In the genomic region with DNA sequence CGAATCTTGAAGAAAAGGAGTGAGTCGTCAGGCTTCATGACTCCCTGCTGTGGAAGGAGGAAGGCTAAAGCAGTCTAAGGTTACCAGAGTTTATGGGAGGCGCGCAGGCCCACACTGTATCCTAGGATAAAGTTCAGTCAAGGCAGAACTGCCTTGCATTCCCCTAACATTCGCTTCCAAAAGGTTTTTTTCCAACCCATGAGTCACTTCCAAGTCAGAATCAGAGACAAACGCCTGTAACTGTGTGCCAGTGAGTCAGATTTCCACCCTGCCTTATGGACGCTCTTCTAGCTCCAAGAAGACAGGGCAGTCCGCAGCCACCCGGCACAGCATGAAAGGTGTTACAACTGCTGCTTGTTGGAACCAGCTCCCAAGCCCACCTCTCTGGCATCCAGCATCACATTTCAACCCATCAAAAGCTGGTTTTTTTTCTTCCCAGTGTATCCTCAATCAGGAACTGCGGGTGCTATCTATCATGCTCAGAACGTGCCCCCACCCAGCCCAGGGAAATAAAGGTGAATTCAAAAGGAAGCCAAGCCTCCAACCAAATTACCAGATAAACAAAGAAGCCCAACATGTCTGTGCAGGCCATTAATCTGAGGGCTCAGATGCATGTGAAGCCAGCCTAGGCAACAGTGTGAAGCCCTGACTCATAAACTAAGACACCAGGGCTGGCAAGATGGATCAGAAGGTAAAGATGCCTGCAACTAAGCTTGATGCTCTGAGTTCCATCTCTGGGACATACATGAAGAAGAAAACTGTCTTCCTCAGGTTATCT, we compare ENCODE assay signal across 9 mouse cellular contexts.
DNase-seq lines count a peak whose midpoint lies in the region; ATAC-seq lines count a peak whose summit lies in the region.
"Had no signal": no experiment of that assay in that cellular context is flagged by ENCODE, and none has a peak within 500 bp of the region (broad histone marks: within the 10 kb centered on the region; RNA-seq: fewer than 3 reads in every experiment).

No protein-coding gene starts in this region.

- no peaks in the 10 kb centered on the region for H3K9me3 ChIP-seq in embryonic facial prominence, embryonic 10.5 days
- no peaks in the 10 kb centered on the region for H3K9me3 ChIP-seq in kidney, embryonic 16.5 days (ENCODE audit: low read length)
- no peaks in the 10 kb centered on the region for H3K9me3 ChIP-seq in limb, embryonic 15.5 days
- H3K9me3 ChIP-seq in intestine, embryonic 16.5 days (ENCODE audit: control insufficient read depth, low read length) = no peaks in the 10 kb centered on the region
- H3K9me3 ChIP-seq: hindbrain, embryonic 15.5 days had no signal

- H3K36me3 ChIP-seq in embryonic facial prominence, embryonic 10.5 days (replicated peaks) = no peaks in the 10 kb centered on the region
- no peaks in the 10 kb centered on the region for H3K36me3 ChIP-seq in kidney, embryonic 16.5 days (ENCODE audit: insufficient read depth, low read length)
- H3K36me3 ChIP-seq in limb, embryonic 15.5 days = no peaks in the 10 kb centered on the region
- H3K36me3 ChIP-seq in intestine, embryonic 16.5 days (ENCODE audit: control insufficient read depth, insufficient read depth, low read length) = no peaks in the 10 kb centered on the region
- H3K36me3 ChIP-seq: hindbrain, embryonic 15.5 days had no signal

- H3K27me3 ChIP-seq in embryonic facial prominence, embryonic 10.5 days (replicated peaks; ENCODE audit: low read depth, poor library complexity, severe bottlenecking) = no peaks in the 10 kb centered on the region
- no peaks in the 10 kb centered on the region; the same call in 1 of the 2 replicates for H3K27me3 ChIP-seq in kidney, embryonic 16.5 days (ENCODE audit: insufficient read depth, low read length)
- H3K27me3 ChIP-seq in limb, embryonic 15.5 days = no peaks in the 10 kb centered on the region
- H3K27me3 ChIP-seq in intestine, embryonic 16.5 days (replicated peaks; ENCODE audit: control insufficient read depth, insufficient read depth, low read length) = no peaks in the 10 kb centered on the region
- H3K27me3 ChIP-seq: hindbrain, embryonic 15.5 days had no signal

- peak overlapping the region; percentile 44; the same call in 1 of the 2 replicates for H3K27ac ChIP-seq in embryonic facial prominence, embryonic 10.5 days (replicated peaks)
- H3K27ac ChIP-seq in kidney, embryonic 16.5 days (ENCODE audit: low read length) = peak overlapping the region; percentile 43; the same call in 1 of the 2 replicates
- H3K27ac ChIP-seq in limb, embryonic 15.5 days = peak overlapping the region; percentile 43
- H3K27ac ChIP-seq in intestine, embryonic 16.5 days (ENCODE audit: low read length) = no peak overlapping the region
- H3K27ac ChIP-seq: hindbrain, embryonic 15.5 days had no signal

- H3K4me3 ChIP-seq in embryonic facial prominence, embryonic 10.5 days = no peak overlapping the region
- H3K4me3 ChIP-seq in kidney, embryonic 16.5 days (ENCODE audit: low read length) = no peak overlapping the region
- H3K4me3 ChIP-seq in limb, embryonic 15.5 days = no peak overlapping the region
- H3K4me3 ChIP-seq in intestine, embryonic 16.5 days (ENCODE audit: low read length) = no peak overlapping the region
- H3K4me3 ChIP-seq: hindbrain, embryonic 15.5 days had no signal

- peak; percentile 53 to 75 for DNase-seq in heart, adult 18-20 months
- DNase-seq in heart, postnatal 14 days = no peak
- DNase-seq in R1 (ENCODE audit: low read depth, low spot score) = peak; percentile 51
- DNase-seq in embryonic facial prominence, embryonic 10.5 days (ENCODE audit: low spot score) = no peak
- no peak for DNase-seq in thymus, postnatal 14 days

- no peak overlapping the region for H3K9ac ChIP-seq in kidney, embryonic 16.5 days (replicated peaks; ENCODE audit: low read length)
- no peak overlapping the region for H3K9ac ChIP-seq in limb, embryonic 15.5 days
- no peak overlapping the region for H3K9ac ChIP-seq in intestine, embryonic 16.5 days (ENCODE audit: low read depth, low read length)
- H3K9ac ChIP-seq: hindbrain, embryonic 15.5 days had no signal

- ATAC-seq in kidney, embryonic 16.5 days (ENCODE audit: low FRiP score, low TSS enrichment) = peak; percentile 54; the same call in 1 of the 2 replicates
- 0 out of 2 replicates have a peak, but pooled peaks have one; percentile 32 for ATAC-seq in limb, embryonic 15.5 days (ENCODE audit: insufficient number of reproducible peaks, low FRiP score, low TSS enrichment, low read depth)
- no peak for ATAC-seq in intestine, embryonic 16.5 days

- intact Hi-C loops in heart, postnatal 14 days (cut with DNase I) = loop anchor here (5.0 to 10.0 kb wide), 6 partner anchors 49 to 1281 kb away; no protein-coding TSS in a partner anchor

- 60% methylated on average over 11 of the region's 11 CpGs for WGBS in embryonic facial prominence, embryonic 10.5 days
- 28% methylated on average over 11 of the region's 11 CpGs for whole genome bisulfite sequencing in kidney, embryonic 16.5 days
- 23% methylated on average over 11 of the region's 11 CpGs for WGBS in limb, embryonic 15.5 days
- 56% methylated on average over 11 of the region's 11 CpGs for WGBS in intestine, embryonic 16.5 days

- H3K4me2 ChIP-seq in kidney, embryonic 16.5 days (replicated peaks; ENCODE audit: low read depth, low read length) = peak overlapping the region; percentile 2; the same call in 1 of the 2 replicates
- no peak overlapping the region for H3K4me2 ChIP-seq in limb, embryonic 15.5 days
- no peak overlapping the region for H3K4me2 ChIP-seq in intestine, embryonic 16.5 days (ENCODE audit: low read depth, low read length)
- H3K4me2 ChIP-seq: hindbrain, embryonic 15.5 days had no signal

- peaks cover 47% of the 10 kb centered on the region for H3K4me1 ChIP-seq in embryonic facial prominence, embryonic 10.5 days
- H3K4me1 ChIP-seq in kidney, embryonic 16.5 days (ENCODE audit: insufficient read depth, low read length) = peaks cover 41% of the 10 kb centered on the region
- H3K4me1 ChIP-seq in limb, embryonic 15.5 days = peaks cover 37% of the 10 kb centered on the region
- peaks cover 27% of the 10 kb centered on the region for H3K4me1 ChIP-seq in intestine, embryonic 16.5 days (ENCODE audit: control insufficient read depth, insufficient read depth, low read length)

Comparison
In these comparisons a context has a peak if more than half of its experiments do, and no peak if none do; other contexts are left out.
1. DNase-seq: peak in heart, adult 18-20 months (2 of 2) and R1 (single experiment); none in heart, postnatal 14 days (0 of 2), embryonic facial prominence, embryonic 10.5 days (single experiment) and thymus, postnatal 14 days (single experiment).